ENCODE assay signal across 8 mouse cellular contexts in genomic region chr5:122881313-122881712, GRCm38 (mm10). TPM values are rescaled to one million over a fixed set of nuclear protein-coding genes. Genes with fewer than 3 reads are reported as not detected.
DNase-seq lines count a peak whose midpoint lies in the region; ATAC-seq and TF ChIP-seq lines count a peak whose summit lies in the region.

No protein-coding gene starts in this region.

- in situ Hi-C loops in Patski (cut with MboI; ENCODE audit: low pct_unique_long_range_greater_than_20kb), result no loop called here

- POLR2A ChIA-PET in Patski (lab: Charles Lee), result interaction anchor here (0.9 to 1.5 kb wide), 2 partner anchors 15 to 28 kb away, joined by 3 to 4 read pairs; no protein-coding TSS in a partner anchor

- WGBS in hindbrain, embryonic 15.5 days, result 57% methylated on average over 5 of the region's 5 CpGs

- CTCF ChIA-PET in Patski (lab: Charles Lee), result interaction anchor here (0.7 to 2.8 kb wide), 12 partner anchors 9 to 74 kb away, joined by 3 to 13 read pairs (median 4); no protein-coding TSS in a partner anchor

- H3K36me3 ChIP-seq in hindbrain, embryonic 15.5 days, result peaks cover 38% of the 10 kb centered on the region

- H3K4me2 ChIP-seq in hindbrain, embryonic 15.5 days, result no peak overlapping the region

- peak; percentile 96 for TF ChIP-seq CTCF in Patski (IDR thresholded peaks at IDR 0.05)

- no peaks in the 10 kb centered on the region for H3K27me3 ChIP-seq in Patski
- no peaks in the 10 kb centered on the region for H3K27me3 ChIP-seq in hindbrain, embryonic 15.5 days

- no peaks in the 10 kb centered on the region for H3K9me3 ChIP-seq in hindbrain, embryonic 15.5 days

- no peak overlapping the region for H3K27ac ChIP-seq in hindbrain, embryonic 15.5 days (replicated peaks)

- no peak overlapping the region for H3K4me3 ChIP-seq in hindbrain, embryonic 15.5 days

- ATAC-seq in Patski, result peak; percentile 37
- ATAC-seq in frontal cortex, adult (ENCODE audit: low TSS enrichment), result peak; percentile 90
- ATAC-seq in hindbrain, embryonic 15.5 days (ENCODE audit: low FRiP score, low read depth), result peak; percentile 39; the same call in 1 of the 2 replicates
- no peak for ATAC-seq in activated CD4-positive, CD25-positive, alpha-beta regulatory T cell, adult 4 months

- peaks cover 6% of the 10 kb centered on the region; the same call in 1 of the 2 replicates for H3K4me1 ChIP-seq in hindbrain, embryonic 15.5 days (replicated peaks)

- DNase-seq in Patski (ENCODE audit: low read depth, low spot score), result no peak
- DNase-seq in cerebellum, adult 9-11 months, result peak; percentile 77
- peak; percentile 67 for DNase-seq in layer of hippocampus, postnatal 36 days
- DNase-seq in lung, postnatal 25 days (ENCODE audit: low spot score), result peak; percentile 60
- DNase-seq in right cerebral cortex, adult 18-20 months, result peak; percentile 62

- H3K9ac ChIP-seq in hindbrain, embryonic 15.5 days, result no peak overlapping the region

RNA-seq across cellular contexts. Expression of gene Rnf34, which starts 31.5 kb away (rescaled TPM):
- polyA plus RNA-seq in Patski (2021), result 38.1 TPM
- 45.0 and 47.5 TPM in 2 replicates for polyA plus RNA-seq in hindbrain, embryonic 15.5 days (2015; fragmentation: Nextera tagmentation; extraction: Ambion mirVana)
- 10 to 100 TPM; 57.7 to 58.8 TPM for total RNA-seq in layer of hippocampus, postnatal 36 days (2021)
- 10 to 100 TPM; 18.1 to 25.7 TPM for polyA plus RNA-seq in activated CD4-positive, CD25-positive, alpha-beta regulatory T cell, adult 4 months (2017; shearing (Covaris generic))
